Mouse (Mus musculus) neural tube, embryonic 14.5 days (tissue): ENCODE measurements around the gene Stk10. TPM values are rescaled to one million over a fixed set of nuclear protein-coding genes. Genes with fewer than 3 reads are reported as not detected.

Experiments used
- ATAC-seq: fragments of 200-750 bp; cut with Nextera tagmentation; 2 replicates; pipeline ENCODE4 v1.8.0; 2017; ENCODE audit warnings: low read depth, mild to moderate bottlenecking, moderate TSS enrichment, moderate library complexity
- H3K27ac ChIP-seq: fragments of 300-500 bp; sonication (generic); 2 replicates; pipeline ENCODE4 v1.5.1; 2014; ENCODE audit warnings: low read depth, mild to moderate bottlenecking, control low read depth, low read length, moderate library complexity, mixed read lengths
- H3K27me3 ChIP-seq: fragments of 300-500 bp; sonication (generic); 2 replicates; pipeline ENCODE4 v1.6.1; 2014; ENCODE audit warnings: low read length; ENCODE audit not compliant: control insufficient read depth, insufficient read depth
- H3K36me3 ChIP-seq: fragments of 300-500 bp; sonication (generic); 2 replicates; pipeline ENCODE4 v1.6.1; 2014; ENCODE audit warnings: low read length, mixed read lengths; ENCODE audit not compliant: control insufficient read depth, insufficient read depth
- H3K4me1 ChIP-seq: fragments of 300-500 bp; sonication (generic); 2 replicates; pipeline ENCODE4 v1.6.1; 2014; ENCODE audit warnings: low read length; ENCODE audit not compliant: control insufficient read depth, insufficient read depth
- H3K4me2 ChIP-seq: fragments of 300-500 bp; sonication (generic); 2 replicates; pipeline ENCODE4 v1.6.1; 2014; ENCODE audit warnings: mild to moderate bottlenecking, low read depth, low read length, control low read depth
- H3K4me3 ChIP-seq: fragments of 300-500 bp; sonication (generic); 2 replicates; pipeline ENCODE4 v1.5.1; 2014; ENCODE audit warnings: low read depth, low read length, control low read depth, mixed read lengths
- H3K9ac ChIP-seq: fragments of 300-500 bp; sonication (generic); replicated peaks from 2 replicates; pipeline ENCODE4 v1.6.1; 2014; ENCODE audit warnings: low read depth, mild to moderate bottlenecking, control low read depth, low read length, mixed read lengths
- H3K9me3 ChIP-seq: fragments of 300-500 bp; sonication (generic); 2 replicates; pipeline ENCODE4 v1.6.1; 2016; ENCODE audit warnings: low read length; ENCODE audit not compliant: control insufficient read depth
- WGBS: fragments of 180-500 bp; shearing (Covaris S2); extraction: QIAGEN DNeasy Blood & Tissue Kit; methylation state at CpG from one replicate; pipeline ENCODE4 v1.1.7; 2014; 5-methylcytosine and 5-hydroxymethylcytosine counted together
- polyA plus RNA-seq: library from polyadenylated mRNA; unstranded; fragments of >200 nt; fragmentation: Nextera tagmentation; extraction: Ambion mirVana; gene quantifications from 2 replicates; pipeline ENCODE4 v1.2.1, GENCODE M21; 2014

Gene Stk10
- polyA plus RNA-seq, 1 experiment from 2014 or later = 2.0 TPM

DNA sequence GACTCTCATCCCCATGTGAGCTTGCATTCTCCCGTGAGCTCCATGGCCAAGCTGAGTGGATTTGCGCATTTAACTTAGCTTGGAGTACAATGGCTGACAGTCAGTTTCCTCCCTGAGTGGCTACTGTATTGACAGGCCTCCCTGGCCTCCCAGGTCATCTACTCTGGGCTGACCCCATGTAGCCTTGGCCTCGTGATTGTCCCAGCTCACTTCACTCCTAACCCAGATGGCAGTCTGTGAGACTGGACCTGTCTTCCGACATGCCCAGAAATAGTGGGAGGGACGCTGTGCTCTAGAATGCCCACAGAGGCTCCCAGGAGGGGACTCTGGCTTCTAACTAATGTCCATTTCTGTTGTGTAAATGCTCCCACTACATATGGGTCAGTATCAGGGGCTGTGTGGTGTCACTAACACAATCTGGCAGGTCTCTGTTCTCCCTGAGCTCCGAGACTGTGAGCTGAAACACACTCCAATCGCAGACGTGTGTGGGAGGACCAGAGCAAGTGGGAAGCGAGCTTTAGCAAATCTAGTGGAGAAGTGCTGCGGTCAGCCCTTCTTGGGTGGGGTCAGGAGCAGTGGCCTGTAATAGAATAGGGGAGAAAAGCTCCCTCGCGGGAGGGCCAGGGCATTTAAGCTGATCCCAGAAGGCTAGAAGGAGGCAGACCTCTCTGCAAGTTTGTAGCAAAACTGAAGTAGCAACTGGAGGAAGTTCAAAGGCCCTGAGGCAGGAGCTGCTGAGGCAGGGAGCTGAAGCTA, 27.1 kb downstream of the Stk10 start:
- H3K27ac ChIP-seq = no peak overlapping the region
- no peaks in the 10 kb centered on the region for H3K36me3 ChIP-seq
- H3K27me3 ChIP-seq = no peaks in the 10 kb centered on the region
- no peak overlapping the region for H3K9ac ChIP-seq
- H3K9me3 ChIP-seq = no peaks in the 10 kb centered on the region
- no peak for ATAC-seq
- no peak overlapping the region for H3K4me2 ChIP-seq
- WGBS = 89% methylated on average over 12 of the region's 12 CpGs
- no peak overlapping the region for H3K4me3 ChIP-seq
- no peaks in the 10 kb centered on the region for H3K4me1 ChIP-seq

DNA sequence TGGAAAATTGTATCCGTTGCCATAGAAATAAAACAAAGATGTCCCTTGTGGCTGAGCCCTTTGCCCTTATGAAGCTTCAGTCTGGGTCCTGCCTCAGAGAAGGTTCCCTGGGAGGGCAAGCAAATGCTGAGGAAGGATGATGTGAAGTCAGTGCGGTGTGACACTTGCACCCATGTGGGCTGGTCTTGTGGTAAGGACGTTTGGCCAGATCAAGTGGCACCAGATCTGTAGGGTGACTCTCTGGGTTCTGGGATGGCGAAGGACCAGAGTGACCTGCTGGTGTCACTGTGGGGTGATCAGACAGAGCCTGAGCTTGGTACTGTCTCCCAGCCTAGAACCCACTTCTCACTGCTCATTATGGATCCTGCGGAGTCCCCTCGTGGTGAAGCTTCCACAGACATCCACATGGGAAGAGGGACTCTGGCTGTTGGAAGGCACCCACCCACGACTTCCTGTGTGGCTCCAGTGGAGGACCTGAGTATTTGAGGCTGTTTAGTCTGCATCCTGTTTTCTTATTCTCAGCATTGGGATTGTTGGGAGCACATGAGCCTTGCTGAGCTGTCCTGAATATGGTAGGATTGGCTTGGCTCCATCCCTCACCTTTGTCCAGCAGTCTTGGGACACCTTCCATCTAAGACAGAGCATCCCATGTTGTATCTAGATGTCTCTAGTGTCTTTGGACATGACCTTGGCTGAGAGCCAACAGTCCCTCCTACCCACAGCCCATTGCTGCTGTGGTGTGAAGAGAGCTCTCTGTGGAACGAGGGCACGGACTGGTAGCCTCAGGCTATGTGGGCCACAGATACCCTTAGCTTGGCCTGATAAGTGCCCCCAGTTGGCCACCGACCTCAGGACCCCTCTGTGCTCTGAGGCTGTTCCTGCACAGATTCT, 28.6 kb downstream of the Stk10 start:
- Histone ChIP-seq H3K9me3 (no peaks in the 10 kb centered on the region), H3K4me1 (no peaks in the 10 kb centered on the region), H3K4me3 (no peak overlapping the region), H3K27ac (no peak overlapping the region), H3K27me3 (no peaks in the 10 kb centered on the region), H3K4me2 (no peak overlapping the region), H3K36me3 (no peaks in the 10 kb centered on the region), H3K9ac (no peak overlapping the region)
- ATAC-seq = no peak
- WGBS = 71% methylated on average over 10 of the region's 10 CpGs

- Histone ChIP-seq H3K36me3 (no peaks in the 10 kb centered on the region), H3K9ac (no peak overlapping the region), H3K4me3 (no peak overlapping the region), H3K4me2 (no peak overlapping the region), H3K27ac (no peak overlapping the region), H3K27me3 (no peaks in the 10 kb centered on the region), H3K9me3 (no peaks in the 10 kb centered on the region), H3K4me1 (no peaks in the 10 kb centered on the region)
- no peak for ATAC-seq
- WGBS = 79% methylated on average over 5 of the region's 5 CpGs
These were observed 29.6 kb downstream of the Stk10 start for GRCm38 (mm10) chr11:32562706-32563105.

DNA sequence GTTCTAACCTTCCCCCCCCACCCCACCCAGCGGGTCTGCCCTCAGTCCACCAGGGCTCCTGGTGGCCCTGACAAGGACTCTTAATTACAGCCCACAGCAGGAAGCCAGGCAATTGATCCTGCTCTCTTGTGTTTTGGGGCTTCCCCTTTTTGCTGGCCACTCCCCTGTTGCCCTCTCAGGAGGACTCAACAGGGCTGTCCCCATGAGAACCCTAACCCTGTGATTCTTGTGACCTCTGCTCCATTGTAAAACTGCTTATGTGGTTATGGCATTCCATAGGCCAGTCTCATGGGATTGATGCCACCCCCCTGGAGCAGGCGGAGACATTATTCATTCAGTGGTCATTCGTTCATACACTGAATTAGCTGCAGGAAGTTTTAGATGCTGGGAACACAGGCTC, 30.6 kb downstream of the Stk10 start:
- Histone ChIP-seq H3K9me3 (no peaks in the 10 kb centered on the region), H3K27ac (no peak overlapping the region), H3K36me3 (no peaks in the 10 kb centered on the region), H3K4me2 (no peak overlapping the region), H3K27me3 (no peaks in the 10 kb centered on the region), H3K9ac (no peak overlapping the region), H3K4me3 (no peak overlapping the region), H3K4me1 (no peaks in the 10 kb centered on the region)
- 27% methylated on average over 3 of the region's 3 CpGs for WGBS
- no peak for ATAC-seq

GRCm38 (mm10) chr11:32564629-32565028, 31.5 kb downstream of the Stk10 start:
- H3K27me3 ChIP-seq = no peaks in the 10 kb centered on the region
- H3K4me3 ChIP-seq = no peak overlapping the region
- ATAC-seq = no peak
- H3K9ac ChIP-seq = no peak overlapping the region
- H3K9me3 ChIP-seq = no peaks in the 10 kb centered on the region
- no peak overlapping the region for H3K4me2 ChIP-seq
- 62% methylated on average over 4 of the region's 4 CpGs for WGBS
- no peaks in the 10 kb centered on the region for H3K4me1 ChIP-seq
- H3K27ac ChIP-seq = no peak overlapping the region
- H3K36me3 ChIP-seq = no peaks in the 10 kb centered on the region

- H3K4me3 ChIP-seq = no peak overlapping the region
- 42% methylated on average over 8 of the region's 8 CpGs for WGBS
- no peaks in the 10 kb centered on the region for H3K9me3 ChIP-seq
- no peak overlapping the region for H3K27ac ChIP-seq
- H3K36me3 ChIP-seq = no peaks in the 10 kb centered on the region
- no peaks in the 10 kb centered on the region for H3K4me1 ChIP-seq
- no peak overlapping the region for H3K4me2 ChIP-seq
- H3K27me3 ChIP-seq = no peaks in the 10 kb centered on the region
- no peak for ATAC-seq
- H3K9ac ChIP-seq = no peak overlapping the region
These were observed 32.0 kb downstream of the Stk10 start for GRCm38 (mm10) chr11:32565088-32565487.

DNA sequence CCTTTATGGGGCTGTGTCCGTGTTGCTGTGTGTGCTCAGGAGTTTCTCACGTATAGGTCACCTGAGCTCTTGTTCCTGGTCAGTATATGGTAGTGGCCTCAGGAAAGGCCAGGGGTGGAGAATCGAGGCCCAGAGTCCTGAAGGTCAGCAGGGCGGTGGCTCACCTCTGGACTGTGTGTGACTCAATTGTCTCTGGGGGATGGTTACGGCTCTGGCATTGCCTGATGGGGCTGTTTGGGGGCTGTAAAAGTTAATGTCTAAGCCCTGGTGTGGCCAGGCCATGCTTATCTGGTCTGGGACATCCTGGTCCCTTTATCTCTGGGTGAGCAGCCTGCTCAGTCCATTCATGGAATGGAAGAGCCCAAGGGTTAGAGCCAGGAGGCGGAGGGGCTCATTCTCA, 33.1 kb downstream of the Stk10 start:
- Histone ChIP-seq H3K4me2 (no peak overlapping the region), H3K27ac (no peak overlapping the region), H3K36me3 (no peaks in the 10 kb centered on the region), H3K27me3 (no peaks in the 10 kb centered on the region), H3K4me1 (no peaks in the 10 kb centered on the region), H3K4me3 (no peak overlapping the region), H3K9ac (no peak overlapping the region), H3K9me3 (no peaks in the 10 kb centered on the region)
- WGBS = 59% methylated on average over 6 of the region's 6 CpGs
- ATAC-seq = no peak

DNA sequence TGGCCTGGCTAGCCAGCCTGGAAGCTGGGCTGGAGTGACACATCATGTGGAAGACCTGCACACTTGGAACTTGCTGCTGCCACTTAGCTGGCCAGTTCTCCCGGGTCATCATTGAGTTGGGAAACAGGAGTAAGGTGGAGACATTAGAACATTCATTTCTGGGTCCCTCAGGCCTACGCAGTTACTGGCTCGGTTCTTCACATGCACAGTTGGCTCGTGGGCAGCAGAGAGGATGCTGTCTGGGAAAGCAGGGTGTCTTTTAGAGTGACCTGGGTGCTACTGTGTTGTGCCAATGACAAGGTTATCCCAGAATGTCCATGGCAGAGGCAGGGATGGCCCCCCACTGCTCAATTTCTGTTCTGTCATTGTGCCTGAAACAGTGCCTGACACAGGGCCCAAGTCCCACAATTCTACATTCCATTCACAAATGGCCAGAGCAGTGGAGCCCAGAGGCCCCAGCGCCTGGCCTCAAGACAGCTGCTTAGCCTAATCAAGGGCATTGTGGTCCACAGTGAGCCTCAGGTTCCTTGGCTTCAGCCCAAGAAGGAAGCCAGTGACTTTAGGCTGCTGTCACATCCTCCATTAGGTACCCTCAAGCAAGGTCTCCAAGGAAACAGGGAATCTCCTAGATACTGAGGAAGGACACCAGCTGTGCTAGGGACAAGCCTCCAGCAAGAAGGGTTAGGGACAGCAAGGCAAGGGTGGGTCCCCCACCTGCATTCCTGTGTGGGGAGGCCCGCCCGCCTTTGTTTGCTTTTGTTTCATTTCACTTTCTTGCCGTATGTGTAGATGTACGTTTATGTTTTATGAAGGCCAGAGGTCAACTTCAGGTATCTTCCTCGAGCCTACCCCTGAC, 34.1 kb downstream of the Stk10 start:
- no peak for ATAC-seq
- Histone ChIP-seq H3K4me3 (no peak overlapping the region), H3K9me3 (no peaks in the 10 kb centered on the region), H3K4me2 (no peak overlapping the region), H3K27ac (no peak overlapping the region), H3K9ac (no peak overlapping the region), H3K4me1 (no peaks in the 10 kb centered on the region), H3K27me3 (no peaks in the 10 kb centered on the region), H3K36me3 (no peaks in the 10 kb centered on the region)
- WGBS = 77% methylated on average over 10 of the region's 10 CpGs
